Mouse (Mus musculus) megakaryocyte, embryonic 14.5 days (primary cell): ENCODE results near the gene Hist1h4d.
"Not testable (repeated sequence)": the region's sequence is repeated elsewhere in the genome, so short reads cannot be mapped to it uniquely, and the experiment has no call there.

ENCODE experiments used
- FLI1 ChIP-seq: IDR thresholded peaks from 2 replicates; pipeline ENCODE4 v1.6.1; 2012; ENCODE audit warnings: low read length, inconsistent platforms, mixed read lengths
- GATA1 ChIP-seq: IDR thresholded peaks from 3 replicates; pipeline ENCODE4 v1.6.1; 2012; ENCODE audit warnings: mixed read lengths, low read length, inconsistent platforms, borderline replicate concordance

DNA sequence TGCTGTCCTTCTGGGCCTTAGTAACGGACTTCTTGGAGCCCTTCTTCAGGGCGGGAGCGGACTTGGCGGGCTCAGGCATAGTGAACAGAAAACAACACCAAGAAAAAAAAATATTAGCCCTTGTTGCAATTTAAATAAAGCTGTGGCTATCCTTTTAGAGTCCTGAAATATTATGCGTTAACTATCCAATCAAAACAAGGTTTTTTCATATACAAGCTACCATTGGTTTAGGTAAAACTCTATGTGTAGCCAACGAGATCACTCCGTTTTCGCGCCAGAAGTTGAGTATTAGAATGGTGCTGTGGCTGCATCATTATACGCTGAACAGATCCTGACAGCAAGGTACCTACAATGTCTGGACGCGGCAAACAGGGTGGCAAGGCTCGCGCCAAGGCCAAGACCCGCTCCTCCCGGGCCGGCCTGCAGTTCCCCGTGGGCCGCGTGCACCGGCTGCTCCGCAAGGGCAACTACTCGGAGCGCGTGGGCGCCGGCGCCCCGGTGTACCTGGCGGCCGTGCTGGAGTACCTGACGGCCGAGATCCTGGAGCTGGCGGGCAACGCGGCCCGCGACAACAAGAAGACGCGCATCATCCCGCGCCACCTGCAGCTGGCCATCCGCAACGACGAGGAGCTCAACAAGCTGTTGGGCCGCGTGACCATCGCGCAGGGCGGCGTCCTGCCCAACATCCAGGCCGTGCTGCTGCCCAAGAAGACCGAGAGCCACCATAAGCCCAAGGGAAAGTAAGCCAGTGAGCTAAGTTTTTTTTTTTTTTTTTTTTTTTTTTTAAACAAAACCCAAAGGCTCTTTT lies 47.6 kb upstream of the Hist1h4d start, which contains the start of gene Hist1h2af:
- not testable (repeated sequence) for TF ChIP-seq GATA1, FLI1
